Mouse (Mus musculus) frontal cortex, postnatal 10 days (tissue): ENCODE data around the gene Smdt1.
"Not testable (repeated sequence)": the region's sequence is repeated elsewhere in the genome, so short reads cannot be mapped to it uniquely, and the experiment has no call there.

Experiments
- DNase-seq, 2 experiments: peaks; one replicate each; pipeline ENCODE4 v3.0.0; 2022; ENCODE audit warnings: low spot score in 2 of 2, mixed read lengths in 1 of 2

Smdt1 gene

GRCm38 (mm10) chr15:82343368-82344287 is 4.9 kb downstream of the Smdt1 start:
- no peak for DNase-seq

GRCm38 (mm10) chr15:82344971-82345370 is 6.2 kb downstream of the Smdt1 start:
- DNase-seq = no peak

GRCm38 (mm10) chr15:82345820-82346470 is 7.2 kb downstream of the Smdt1 start:
- peak; percentile 95 to 97 for DNase-seq

GRCm38 (mm10) chr15:82346580-82347302 is 8.0 kb downstream of the Smdt1 start:
- no peak for DNase-seq

GRCm38 (mm10) chr15:82347303-82347676 is 8.5 kb downstream of the Smdt1 start:
- DNase-seq = no peak

- DNase-seq = no peak
Observed at GRCm38 (mm10) chr15:82347852-82348251, 9.1 kb downstream of the Smdt1 start.

- no peak for DNase-seq
Observed at GRCm38 (mm10) chr15:82348258-82348998, 9.7 kb downstream of the Smdt1 start.

GRCm38 (mm10) chr15:82348999-82349341 is 10.2 kb downstream of the Smdt1 start:
- no peak for DNase-seq

GRCm38 (mm10) chr15:82350349-82350748 is 11.6 kb downstream of the Smdt1 start:
- no peak for DNase-seq

GRCm38 (mm10) chr15:82351480-82351879 is 12.7 kb downstream of the Smdt1 start:
- no peak for DNase-seq

- no peak for DNase-seq
Observed at GRCm38 (mm10) chr15:82353078-82353744, 14.5 kb downstream of the Smdt1 start.

GRCm38 (mm10) chr15:82353745-82354113 is 15.0 kb downstream of the Smdt1 start:
- no peak for DNase-seq

- peak; percentile 95 to 96 for DNase-seq
Observed at GRCm38 (mm10) chr15:82354126-82354945, 15.6 kb downstream of the Smdt1 start, which contains the start of gene Ndufa6. Gene Ndufa6 (minus strand): TSS chr15:82354322.

- no peak for DNase-seq
Observed at GRCm38 (mm10) chr15:82358431-82359260, 19.9 kb downstream of the Smdt1 start.

GRCm38 (mm10) chr15:82361459-82362018 is 22.8 kb downstream of the Smdt1 start:
- peak in 1 of 2 experiments; percentile 8 for DNase-seq

- peak in 1 of 2 experiments; percentile 2 for DNase-seq
Observed at GRCm38 (mm10) chr15:82362234-82362633, 23.5 kb downstream of the Smdt1 start.

- DNase-seq = not testable (repeated sequence)
Observed at GRCm38 (mm10) chr15:82363801-82364200, 25.0 kb downstream of the Smdt1 start.

GRCm38 (mm10) chr15:82364561-82364960 is 25.8 kb downstream of the Smdt1 start:
- DNase-seq = not testable (repeated sequence)

- no peak for DNase-seq
Observed at GRCm38 (mm10) chr15:82368146-82368545, 29.4 kb downstream of the Smdt1 start.
